Mouse (Mus musculus): ENCODE measurements around the gene Anp32e. TPM values are rescaled to one million over a fixed set of nuclear protein-coding genes. Genes with fewer than 3 reads are reported as not detected.
"Not testable (repeated sequence)": the region's sequence is repeated elsewhere in the genome, so short reads cannot be mapped to it uniquely, and the experiment has no call there.

The Anp32e gene
- polyA plus RNA-seq, 1 experiment from 2014 or later = 110 TPM

GRCm38 (mm10) chr3:95944742-95945141, 15.7 kb downstream of the Anp32e start:
- ATAC-seq (replicated peaks; ENCODE audit: low FRiP score) (no peak), DNase-seq (ENCODE audit: low spot score) (no peak)
- Histone ChIP-seq H3K9ac (ENCODE audit: low read depth, low read length) (no peak overlapping the region), H3K27me3 (replicated peaks; ENCODE audit: control insufficient read depth, insufficient read depth, low read length) (no peaks in the 10 kb centered on the region), H3K4me3 (ENCODE audit: low read depth, low read length) (no peak overlapping the region), H3K4me2 (no peak overlapping the region), H3K27ac (ENCODE audit: low read depth, low read length) (no peak overlapping the region), H3K36me3 (ENCODE audit: control insufficient read depth, insufficient read depth, low read length) (peaks cover 44% of the 10 kb centered on the region), H3K4me1 (replicated peaks; ENCODE audit: control insufficient read depth, insufficient read depth, low read length) (no peaks in the 10 kb centered on the region), H3K9me3 (ENCODE audit: control insufficient read depth, low read length) (no peaks in the 10 kb centered on the region)
- WGBS = 85% methylated on average over 8 of the region's 8 CpGs

- Histone ChIP-seq H3K4me1 (replicated peaks; ENCODE audit: control insufficient read depth, insufficient read depth, low read length) (no peaks in the 10 kb centered on the region), H3K27ac (ENCODE audit: low read depth, low read length) (no peak overlapping the region), H3K27me3 (replicated peaks; ENCODE audit: control insufficient read depth, insufficient read depth, low read length) (no peaks in the 10 kb centered on the region), H3K4me3 (ENCODE audit: low read depth, low read length) (no peak overlapping the region), H3K9ac (ENCODE audit: low read depth, low read length) (no peak overlapping the region), H3K36me3 (ENCODE audit: control insufficient read depth, insufficient read depth, low read length) (peaks cover 37% of the 10 kb centered on the region), H3K4me2 (no peak overlapping the region), H3K9me3 (ENCODE audit: control insufficient read depth, low read length) (no peaks in the 10 kb centered on the region)
- DNase-seq (ENCODE audit: low spot score) = no peak
- ATAC-seq (replicated peaks; ENCODE audit: low FRiP score) = no peak
- WGBS = 89% methylated on average over 14 of the region's 14 CpGs
Measured at GRCm38 (mm10) chr3:95945731-95946240, 16.7 kb downstream of the Anp32e start.

- WGBS = 89% methylated on average over 5 of the region's 5 CpGs
- ATAC-seq (replicated peaks; ENCODE audit: low FRiP score) = no peak
- no peak for DNase-seq (ENCODE audit: low spot score)
- H3K9ac ChIP-seq (ENCODE audit: low read depth, low read length) = no peak overlapping the region
- H3K4me1 ChIP-seq (replicated peaks; ENCODE audit: control insufficient read depth, insufficient read depth, low read length) = peaks cover 6% of the 10 kb centered on the region
- H3K36me3 ChIP-seq (ENCODE audit: control insufficient read depth, insufficient read depth, low read length) = peaks cover 15% of the 10 kb centered on the region
- no peaks in the 10 kb centered on the region for H3K9me3 ChIP-seq (ENCODE audit: control insufficient read depth, low read length)
- H3K4me2 ChIP-seq = no peak overlapping the region
- H3K4me3 ChIP-seq (ENCODE audit: low read depth, low read length) = no peak overlapping the region
- H3K27ac ChIP-seq (ENCODE audit: low read depth, low read length) = no peak overlapping the region
- H3K27me3 ChIP-seq (replicated peaks; ENCODE audit: control insufficient read depth, insufficient read depth, low read length) = no peaks in the 10 kb centered on the region
Measured at GRCm38 (mm10) chr3:95948325-95948724, 19.3 kb downstream of the Anp32e start.

GRCm38 (mm10) chr3:95950763-95951551, 21.9 kb downstream of the Anp32e start:
- peak overlapping the region; percentile 69 for H3K4me2 ChIP-seq
- peaks cover 4% of the 10 kb centered on the region for H3K36me3 ChIP-seq (ENCODE audit: control insufficient read depth, insufficient read depth, low read length)
- peak; percentile 93 for ATAC-seq (replicated peaks; ENCODE audit: low FRiP score)
- peak; percentile 94 for DNase-seq (ENCODE audit: low spot score)
- peak overlapping the region; percentile 64 for H3K4me3 ChIP-seq (ENCODE audit: low read depth, low read length)
- 1% methylated on average over 49 of the region's 49 CpGs for WGBS
- H3K27me3 ChIP-seq (replicated peaks; ENCODE audit: control insufficient read depth, insufficient read depth, low read length) = no peaks in the 10 kb centered on the region
- H3K27ac ChIP-seq (ENCODE audit: low read depth, low read length) = peak overlapping the region; percentile 96
- H3K4me1 ChIP-seq (replicated peaks; ENCODE audit: control insufficient read depth, insufficient read depth, low read length) = peaks cover 8% of the 10 kb centered on the region
- H3K9me3 ChIP-seq (ENCODE audit: control insufficient read depth, low read length) = no peaks in the 10 kb centered on the region
- peak overlapping the region; percentile 82 for H3K9ac ChIP-seq (ENCODE audit: low read depth, low read length)

GRCm38 (mm10) chr3:95951566-95951965, 22.5 kb downstream of the Anp32e start:
- not testable (repeated sequence) for DNase-seq (ENCODE audit: low spot score); ATAC-seq (replicated peaks; ENCODE audit: low FRiP score); H3K9me3 ChIP-seq (ENCODE audit: control insufficient read depth, low read length); H3K4me1 ChIP-seq (replicated peaks; ENCODE audit: control insufficient read depth, insufficient read depth, low read length); H3K27me3 ChIP-seq (replicated peaks; ENCODE audit: control insufficient read depth, insufficient read depth, low read length); H3K36me3 ChIP-seq (ENCODE audit: control insufficient read depth, insufficient read depth, low read length)
- Histone ChIP-seq H3K9ac (ENCODE audit: low read depth, low read length) (peak overlapping the region; percentile 82), H3K27ac (ENCODE audit: low read depth, low read length) (peak overlapping the region; percentile 96), H3K4me2 (peak overlapping the region; percentile 69), H3K4me3 (ENCODE audit: low read depth, low read length) (peak overlapping the region; percentile 64)
- WGBS = 63% methylated on average over 12 of the region's 12 CpGs

GRCm38 (mm10) chr3:95953023-95953422, 24.0 kb downstream of the Anp32e start:
- ATAC-seq (replicated peaks; ENCODE audit: low FRiP score) = no peak
- H3K4me3 ChIP-seq (ENCODE audit: low read depth, low read length) = no peak overlapping the region
- no peak overlapping the region for H3K9ac ChIP-seq (ENCODE audit: low read depth, low read length)
- no peaks in the 10 kb centered on the region for H3K9me3 ChIP-seq (ENCODE audit: control insufficient read depth, low read length)
- H3K27me3 ChIP-seq (replicated peaks; ENCODE audit: control insufficient read depth, insufficient read depth, low read length) = no peaks in the 10 kb centered on the region
- H3K27ac ChIP-seq (ENCODE audit: low read depth, low read length) = no peak overlapping the region
- peaks cover 8% of the 10 kb centered on the region for H3K4me1 ChIP-seq (replicated peaks; ENCODE audit: control insufficient read depth, insufficient read depth, low read length)
- no peak overlapping the region; the same call in 1 of the 2 replicates for H3K4me2 ChIP-seq
- H3K36me3 ChIP-seq (ENCODE audit: control insufficient read depth, insufficient read depth, low read length) = no peaks in the 10 kb centered on the region; the same call in 1 of the 2 replicates
- DNase-seq (ENCODE audit: low spot score) = no peak

- H3K27ac ChIP-seq (ENCODE audit: low read depth, low read length) = no peak overlapping the region
- H3K36me3 ChIP-seq (ENCODE audit: control insufficient read depth, insufficient read depth, low read length) = no peaks in the 10 kb centered on the region; the same call in 1 of the 2 replicates
- 80% methylated on average over 3 of the region's 3 CpGs for WGBS
- peaks cover 8% of the 10 kb centered on the region for H3K4me1 ChIP-seq (replicated peaks; ENCODE audit: control insufficient read depth, insufficient read depth, low read length)
- no peak for ATAC-seq (replicated peaks; ENCODE audit: low FRiP score)
- no peaks in the 10 kb centered on the region for H3K27me3 ChIP-seq (replicated peaks; ENCODE audit: control insufficient read depth, insufficient read depth, low read length)
- no peaks in the 10 kb centered on the region for H3K9me3 ChIP-seq (ENCODE audit: control insufficient read depth, low read length)
- H3K4me3 ChIP-seq (ENCODE audit: low read depth, low read length) = no peak overlapping the region
- H3K4me2 ChIP-seq = no peak overlapping the region; the same call in 1 of the 2 replicates
- no peak for DNase-seq (ENCODE audit: low spot score)
- no peak overlapping the region for H3K9ac ChIP-seq (ENCODE audit: low read depth, low read length)
Measured at GRCm38 (mm10) chr3:95953522-95953921, 24.5 kb downstream of the Anp32e start.

DNA sequence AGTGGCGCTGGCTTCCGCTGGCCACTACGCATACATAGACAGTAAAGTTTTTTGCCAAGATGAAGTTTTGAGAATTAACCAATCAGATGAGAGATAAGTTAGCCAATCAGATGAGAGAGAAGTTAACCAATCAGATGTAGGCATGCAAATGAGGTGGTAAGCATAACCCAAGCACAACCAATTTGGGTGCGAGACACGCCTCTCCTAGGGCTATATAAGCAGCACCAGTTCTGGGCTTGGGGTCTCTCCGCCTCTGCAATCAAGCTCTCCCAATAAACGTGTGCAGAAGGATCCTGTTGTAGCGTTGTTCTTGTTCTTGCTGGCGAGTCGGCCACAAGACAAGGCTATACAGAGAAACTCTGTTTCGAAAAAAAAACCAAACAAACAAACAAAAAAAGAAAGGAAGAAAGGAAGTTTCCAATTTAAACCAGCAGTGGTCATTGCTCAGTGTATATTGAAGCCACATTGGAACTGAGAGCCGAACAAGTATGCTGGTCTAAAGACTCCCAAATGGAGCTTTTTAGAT, 25.7 kb downstream of the Anp32e start:
- H3K9me3 ChIP-seq (ENCODE audit: control insufficient read depth, low read length); H3K4me2 ChIP-seq; DNase-seq (ENCODE audit: low spot score); ATAC-seq (replicated peaks; ENCODE audit: low FRiP score); H3K27me3 ChIP-seq (replicated peaks; ENCODE audit: control insufficient read depth, insufficient read depth, low read length); H3K4me3 ChIP-seq (ENCODE audit: low read depth, low read length); H3K36me3 ChIP-seq (ENCODE audit: control insufficient read depth, insufficient read depth, low read length); H3K4me1 ChIP-seq (replicated peaks; ENCODE audit: control insufficient read depth, insufficient read depth, low read length); H3K27ac ChIP-seq (ENCODE audit: low read depth, low read length); H3K9ac ChIP-seq (ENCODE audit: low read depth, low read length): not testable (repeated sequence)
- 88% methylated on average over 12 of the region's 12 CpGs for WGBS

DNA sequence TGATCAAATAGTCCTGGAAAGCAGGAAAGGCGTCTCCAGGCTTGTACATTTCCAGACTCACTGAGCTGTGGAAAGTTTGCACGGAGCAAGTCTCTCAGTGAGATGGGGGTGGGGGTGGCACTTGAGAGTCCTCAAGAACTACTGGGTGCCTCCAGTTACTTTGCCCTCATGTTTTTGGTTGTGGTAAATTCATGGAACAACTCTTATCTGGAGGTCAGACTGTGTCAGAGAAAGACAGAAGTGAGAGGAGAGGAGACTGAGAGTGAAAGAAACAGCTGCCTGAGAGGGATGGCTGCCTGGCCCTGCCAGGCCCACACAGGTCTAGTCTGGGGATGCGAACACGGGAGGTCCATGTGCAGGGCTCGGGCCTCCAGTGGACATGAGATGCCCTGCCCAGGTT, 26.3 kb downstream of the Anp32e start:
- no peaks in the 10 kb centered on the region for H3K36me3 ChIP-seq (ENCODE audit: control insufficient read depth, insufficient read depth, low read length)

More for the DNA sequence above, 26.3 kb downstream of the Anp32e start:
- WGBS = 88% methylated on average over 5 of the region's 5 CpGs
- Histone ChIP-seq H3K27me3 (replicated peaks; ENCODE audit: control insufficient read depth, insufficient read depth, low read length) (no peaks in the 10 kb centered on the region), H3K27ac (ENCODE audit: low read depth, low read length) (no peak overlapping the region), H3K4me2 (no peak overlapping the region), H3K9me3 (ENCODE audit: control insufficient read depth, low read length) (no peaks in the 10 kb centered on the region), H3K4me3 (ENCODE audit: low read depth, low read length) (no peak overlapping the region), H3K4me1 (replicated peaks; ENCODE audit: control insufficient read depth, insufficient read depth, low read length) (peaks cover 8% of the 10 kb centered on the region), H3K9ac (ENCODE audit: low read depth, low read length) (no peak overlapping the region)
- DNase-seq (ENCODE audit: low spot score) (no peak), ATAC-seq (replicated peaks; ENCODE audit: low FRiP score) (no peak)
